Mouse (Mus musculus): ENCODE data around the gene Birc6. TPM values are rescaled to one million over a fixed set of nuclear protein-coding genes. Genes with fewer than 3 reads are reported as not detected.

The Birc6 gene
- polyA plus RNA-seq, 1 experiment from 2014 or later, result 78.8 TPM

DNA sequence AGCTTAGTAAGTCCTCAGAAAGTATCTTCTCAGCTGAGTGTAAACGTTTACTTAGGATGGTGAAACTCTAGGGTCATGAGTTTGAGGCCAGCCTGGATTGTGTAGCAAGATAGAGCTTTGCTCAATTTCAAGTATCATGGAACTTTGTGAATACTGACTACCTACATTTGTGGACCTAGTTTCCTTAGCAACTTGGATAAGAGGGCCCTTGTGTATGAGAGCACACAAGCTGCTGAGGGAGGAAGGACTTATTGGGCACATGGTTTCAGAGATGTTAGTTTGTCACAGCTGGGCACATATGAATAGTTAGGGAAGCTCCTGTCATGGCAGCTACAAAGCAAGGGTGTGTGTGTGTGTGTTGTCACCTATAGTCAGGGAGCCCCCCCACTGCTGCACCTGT is 52.6 kb downstream of the Birc6 start:
- WGBS, result 99% methylated on average over 1 of the region's 1 CpGs
- Histone ChIP-seq H3K27me3 (ENCODE audit: insufficient read depth, poor library complexity, severe bottlenecking) (no peaks in the 10 kb centered on the region), H3K36me3 (peaks cover 56% of the 10 kb centered on the region), H3K4me3 (no peak overlapping the region), H3K27ac (no peak overlapping the region), H3K9me3 (no peaks in the 10 kb centered on the region), H3K4me1 (replicated peaks) (no peaks in the 10 kb centered on the region)
- no peak for DNase-seq (ENCODE audit: low spot score)

DNA sequence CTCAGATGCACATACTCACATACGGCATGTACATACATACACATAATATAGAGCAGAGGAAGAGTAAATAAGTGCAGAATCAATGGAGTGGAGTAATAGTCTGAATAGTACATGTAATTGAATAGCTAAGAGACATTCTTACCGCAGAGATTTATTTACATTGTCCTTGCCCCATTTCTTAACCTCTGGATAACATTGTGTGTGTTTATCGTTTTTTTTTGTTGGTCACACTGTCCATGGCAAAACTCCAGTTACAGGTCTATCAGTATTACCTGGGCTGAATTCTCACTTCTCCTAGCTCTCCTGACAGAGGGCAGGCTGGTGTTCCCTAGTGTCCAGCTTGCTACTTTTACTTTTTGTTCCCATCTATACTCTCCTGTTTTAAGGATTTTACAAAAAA is 58.7 kb downstream of the Birc6 start:
- H3K36me3 ChIP-seq, result peaks cover 60% of the 10 kb centered on the region
- no peaks in the 10 kb centered on the region for H3K4me1 ChIP-seq (replicated peaks)
- 89% methylated on average over 3 of the region's 3 CpGs for WGBS

DNA sequence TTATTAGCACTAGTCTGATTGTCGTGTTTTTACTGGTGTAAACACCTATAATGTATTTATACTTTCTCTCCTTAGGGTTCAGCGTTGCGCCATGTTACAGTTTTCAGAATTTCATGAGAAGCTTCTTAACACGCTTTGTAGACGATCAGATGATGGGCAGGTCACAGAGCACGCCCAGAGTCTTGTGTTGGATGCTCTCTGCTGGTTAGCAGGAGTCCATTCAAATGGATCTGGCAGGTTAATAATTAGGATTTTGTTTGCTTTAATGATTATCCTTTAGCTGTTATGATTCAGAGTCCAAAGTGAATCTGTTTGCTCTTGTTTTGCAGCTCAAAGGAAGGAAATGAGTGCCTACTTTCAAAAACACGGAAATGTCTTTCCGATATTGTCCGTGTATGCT is 70.8 kb downstream of the Birc6 start:
- Histone ChIP-seq H3K27ac (no peak overlapping the region), H3K4me1 (replicated peaks) (no peaks in the 10 kb centered on the region), H3K36me3 (peaks cover 89% of the 10 kb centered on the region), H3K4me3 (no peak overlapping the region), H3K27me3 (ENCODE audit: insufficient read depth, poor library complexity, severe bottlenecking) (no peaks in the 10 kb centered on the region), H3K9me3 (no peaks in the 10 kb centered on the region)
- no peak for DNase-seq (ENCODE audit: low spot score)
- WGBS, result 97% methylated on average over 9 of the region's 9 CpGs

More for the DNA sequence above, 58.7 kb downstream of the Birc6 start:
- DNase-seq (ENCODE audit: low spot score), result no peak
- H3K27ac ChIP-seq, result no peak overlapping the region
- H3K4me3 ChIP-seq, result no peak overlapping the region
- H3K27me3 ChIP-seq (ENCODE audit: insufficient read depth, poor library complexity, severe bottlenecking), result no peaks in the 10 kb centered on the region
- no peaks in the 10 kb centered on the region for H3K9me3 ChIP-seq

GRCm38 (mm10) chr17:74599396-74599795 is 71.3 kb downstream of the Birc6 start:
- WGBS, result 90% methylated on average over 2 of the region's 2 CpGs

GRCm38 (mm10) chr17:74601201-74601600 is 73.1 kb downstream of the Birc6 start:
- H3K27ac ChIP-seq, result no peak overlapping the region
- no peak overlapping the region for H3K4me3 ChIP-seq
- DNase-seq (ENCODE audit: low spot score), result no peak
- 79% methylated on average over 1 of the region's 1 CpGs for WGBS
- no peaks in the 10 kb centered on the region for H3K4me1 ChIP-seq (replicated peaks)
- H3K9me3 ChIP-seq, result no peaks in the 10 kb centered on the region
- no peaks in the 10 kb centered on the region for H3K27me3 ChIP-seq (ENCODE audit: insufficient read depth, poor library complexity, severe bottlenecking)
- H3K36me3 ChIP-seq, result peaks cover 88% of the 10 kb centered on the region

More at GRCm38 (mm10) chr17:74599396-74599795, 71.3 kb downstream of the Birc6 start:
- no peak overlapping the region for H3K27ac ChIP-seq
- DNase-seq (ENCODE audit: low spot score), result no peak
- H3K4me1 ChIP-seq (replicated peaks), result no peaks in the 10 kb centered on the region
- no peaks in the 10 kb centered on the region for H3K9me3 ChIP-seq
- no peaks in the 10 kb centered on the region for H3K27me3 ChIP-seq (ENCODE audit: insufficient read depth, poor library complexity, severe bottlenecking)
- no peak overlapping the region for H3K4me3 ChIP-seq
- H3K36me3 ChIP-seq, result peaks cover 87% of the 10 kb centered on the region

DNA sequence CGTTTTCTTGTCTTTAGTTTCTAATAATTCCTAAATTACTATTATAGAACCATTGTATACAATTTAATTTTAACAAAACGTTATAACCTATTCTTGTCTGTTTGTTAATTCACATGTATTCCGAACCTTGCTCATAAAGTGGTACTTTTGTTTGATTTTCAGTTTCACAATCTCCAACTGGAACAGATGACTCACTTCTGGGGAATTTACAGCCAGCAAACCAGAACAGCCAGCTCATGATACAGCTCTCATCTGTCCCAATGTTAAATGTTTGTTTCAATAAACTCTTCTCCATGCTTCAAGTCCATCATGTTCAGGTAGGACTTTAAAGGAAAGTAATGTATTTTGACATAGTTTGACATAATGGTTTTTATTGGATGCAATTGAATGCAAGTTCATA is 102.7 kb downstream of the Birc6 start:
- peaks cover 91% of the 10 kb centered on the region for H3K36me3 ChIP-seq
- no peaks in the 10 kb centered on the region for H3K27me3 ChIP-seq (ENCODE audit: insufficient read depth, poor library complexity, severe bottlenecking)
- H3K9me3 ChIP-seq, result no peaks in the 10 kb centered on the region
- WGBS, result 93% methylated on average over 3 of the region's 3 CpGs
- no peak overlapping the region for H3K4me3 ChIP-seq
- no peak for DNase-seq (ENCODE audit: low spot score)
- H3K27ac ChIP-seq, result no peak overlapping the region
- H3K4me1 ChIP-seq (replicated peaks), result no peaks in the 10 kb centered on the region

DNA sequence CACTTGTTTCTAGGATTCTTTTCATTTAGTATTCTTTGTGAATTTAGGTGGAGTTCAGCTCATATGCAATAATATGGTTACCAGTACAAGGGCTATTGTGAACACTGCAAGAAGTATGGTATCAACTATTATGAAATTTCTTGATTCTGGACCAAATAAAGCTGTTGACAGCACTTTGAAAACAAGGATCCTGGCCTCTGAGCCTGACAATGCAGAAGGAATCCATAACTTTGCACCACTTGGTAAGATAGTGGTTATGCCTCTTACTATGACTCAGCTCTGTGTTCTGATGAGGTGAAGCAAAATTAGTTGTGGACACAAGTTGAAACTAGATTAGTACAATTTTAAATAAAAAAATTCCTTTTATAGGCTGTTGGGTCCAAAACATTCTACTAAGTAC is 114.3 kb downstream of the Birc6 start:
- Histone ChIP-seq H3K9me3 (no peaks in the 10 kb centered on the region), H3K27ac (no peak overlapping the region), H3K4me1 (replicated peaks) (no peaks in the 10 kb centered on the region), H3K36me3 (peaks cover 95% of the 10 kb centered on the region), H3K4me3 (no peak overlapping the region), H3K27me3 (ENCODE audit: insufficient read depth, poor library complexity, severe bottlenecking) (no peaks in the 10 kb centered on the region)
- no peak for DNase-seq (ENCODE audit: low spot score)

GRCm38 (mm10) chr17:74658362-74658761 is 130.3 kb downstream of the Birc6 start:
- no peaks in the 10 kb centered on the region for H3K9me3 ChIP-seq
- WGBS, result 97% methylated on average over 3 of the region's 3 CpGs
- H3K4me3 ChIP-seq, result no peak overlapping the region
- no peak for DNase-seq (ENCODE audit: low spot score)
- H3K36me3 ChIP-seq, result peaks cover 92% of the 10 kb centered on the region
- H3K27ac ChIP-seq, result no peak overlapping the region
- no peaks in the 10 kb centered on the region for H3K27me3 ChIP-seq (ENCODE audit: insufficient read depth, poor library complexity, severe bottlenecking)
- H3K4me1 ChIP-seq (replicated peaks), result no peaks in the 10 kb centered on the region

DNA sequence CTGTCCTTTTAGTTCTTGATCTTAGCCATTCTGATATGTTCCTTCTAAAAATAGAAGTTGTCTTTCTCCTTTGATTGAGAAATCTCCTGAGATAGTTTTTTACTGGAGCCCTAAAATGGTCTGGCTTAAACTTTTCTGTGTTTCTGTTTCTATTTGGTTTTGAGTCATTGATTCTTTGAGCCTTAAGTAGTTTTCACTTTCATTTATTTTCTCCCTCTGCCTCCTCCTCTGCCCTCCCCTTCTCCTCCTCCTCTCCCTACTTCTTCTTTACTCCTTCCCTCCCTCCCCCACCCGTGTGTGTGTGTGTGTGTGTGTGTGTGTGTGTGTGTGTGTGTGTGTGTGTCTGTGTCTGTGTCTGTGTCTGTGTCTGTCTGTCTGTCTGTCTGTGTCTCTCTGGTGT is 139.9 kb downstream of the Birc6 start:
- peaks cover 93% of the 10 kb centered on the region for H3K36me3 ChIP-seq
- H3K27me3 ChIP-seq (ENCODE audit: insufficient read depth, poor library complexity, severe bottlenecking), result no peaks in the 10 kb centered on the region
- no peak for DNase-seq (ENCODE audit: low spot score)
- 78% methylated on average over 1 of the region's 1 CpGs for WGBS
- no peaks in the 10 kb centered on the region for H3K4me1 ChIP-seq (replicated peaks)
- no peaks in the 10 kb centered on the region for H3K9me3 ChIP-seq
- H3K4me3 ChIP-seq, result no peak overlapping the region
- H3K27ac ChIP-seq, result no peak overlapping the region

GRCm38 (mm10) chr17:74670031-74670430 is 141.9 kb downstream of the Birc6 start:
- Histone ChIP-seq H3K4me1 (replicated peaks) (no peaks in the 10 kb centered on the region), H3K4me3 (no peak overlapping the region), H3K27ac (no peak overlapping the region), H3K27me3 (ENCODE audit: insufficient read depth, poor library complexity, severe bottlenecking) (no peaks in the 10 kb centered on the region), H3K36me3 (peaks cover 87% of the 10 kb centered on the region), H3K9me3 (no peaks in the 10 kb centered on the region)
- DNase-seq (ENCODE audit: low spot score), result no peak
- WGBS, result 94% methylated on average over 13 of the region's 13 CpGs

DNA sequence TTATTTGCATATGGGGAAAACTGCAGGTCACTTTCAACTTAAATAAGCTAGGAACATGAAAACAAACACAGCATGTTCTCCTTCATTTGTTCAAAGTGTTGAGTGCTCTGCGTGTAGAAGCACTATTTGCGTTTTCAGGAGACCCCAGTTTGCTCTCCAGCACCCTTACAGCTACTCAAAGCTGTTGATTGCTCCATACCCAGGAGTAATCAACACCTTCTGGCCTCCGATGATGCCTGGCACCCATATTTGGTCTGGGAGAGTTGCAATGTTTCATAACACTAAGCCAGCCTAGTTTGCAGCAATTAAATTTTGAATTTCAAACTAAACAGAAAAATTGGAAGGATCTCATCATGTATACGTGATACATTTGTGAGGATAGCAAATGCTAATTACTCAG is 144.4 kb downstream of the Birc6 start:
- no peaks in the 10 kb centered on the region for H3K4me1 ChIP-seq (replicated peaks)
- WGBS, result 82% methylated on average over 4 of the region's 4 CpGs

GRCm38 (mm10) chr17:74673251-74673650 is 145.2 kb downstream of the Birc6 start:
- Histone ChIP-seq H3K4me3 (no peak overlapping the region), H3K9me3 (no peaks in the 10 kb centered on the region), H3K36me3 (peaks cover 90% of the 10 kb centered on the region), H3K27ac (no peak overlapping the region), H3K4me1 (replicated peaks) (no peaks in the 10 kb centered on the region), H3K27me3 (ENCODE audit: insufficient read depth, poor library complexity, severe bottlenecking) (no peaks in the 10 kb centered on the region)
- no peak for DNase-seq (ENCODE audit: low spot score)

More for the DNA sequence above, 144.4 kb downstream of the Birc6 start:
- Histone ChIP-seq H3K4me3 (no peak overlapping the region), H3K27me3 (ENCODE audit: insufficient read depth, poor library complexity, severe bottlenecking) (no peaks in the 10 kb centered on the region), H3K36me3 (peaks cover 90% of the 10 kb centered on the region), H3K27ac (no peak overlapping the region), H3K9me3 (no peaks in the 10 kb centered on the region)
- DNase-seq (ENCODE audit: low spot score), result no peak

DNA sequence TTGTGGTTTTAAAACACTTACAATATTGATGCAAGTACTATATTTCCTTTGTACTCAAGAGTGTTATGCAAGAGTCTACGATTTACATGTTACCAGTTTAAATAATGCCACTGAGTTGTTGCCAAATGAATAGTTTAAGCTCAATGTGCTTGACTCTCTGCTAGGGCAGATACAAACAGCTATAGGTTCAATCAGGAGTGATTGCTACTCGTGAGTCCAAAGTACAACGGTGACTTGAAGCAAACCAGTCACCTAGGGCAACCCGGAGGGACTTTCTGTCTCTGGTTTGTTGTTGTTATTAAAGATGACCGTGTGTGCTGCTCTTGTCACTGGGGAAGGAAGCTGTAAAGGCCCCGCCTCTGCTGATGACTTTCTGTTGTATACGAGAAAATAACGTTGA is 150.0 kb downstream of the Birc6 start:
- Histone ChIP-seq H3K4me3 (no peak overlapping the region), H3K36me3 (peaks cover 85% of the 10 kb centered on the region), H3K9me3 (no peaks in the 10 kb centered on the region), H3K27me3 (ENCODE audit: insufficient read depth, poor library complexity, severe bottlenecking) (no peaks in the 10 kb centered on the region), H3K4me1 (replicated peaks) (no peaks in the 10 kb centered on the region), H3K27ac (no peak overlapping the region)
- WGBS, result 92% methylated on average over 8 of the region's 8 CpGs
- no peak for DNase-seq (ENCODE audit: low spot score)

- 92% methylated on average over 3 of the region's 3 CpGs for WGBS
- no peaks in the 10 kb centered on the region for H3K27me3 ChIP-seq (ENCODE audit: insufficient read depth, poor library complexity, severe bottlenecking)
- H3K4me3 ChIP-seq, result no peak overlapping the region
- H3K9me3 ChIP-seq, result no peaks in the 10 kb centered on the region
- H3K4me1 ChIP-seq (replicated peaks), result no peaks in the 10 kb centered on the region
- H3K36me3 ChIP-seq, result peaks cover 54% of the 10 kb centered on the region
- no peak for DNase-seq (ENCODE audit: low spot score)
- H3K27ac ChIP-seq, result no peak overlapping the region
Measured at GRCm38 (mm10) chr17:74684927-74685326, 156.8 kb downstream of the Birc6 start.

All from hindbrain, embryonic 10.5 days (tissue).